Mouse (Mus musculus) embryonic facial prominence, embryonic 12.5 days (tissue): ENCODE measurements around the gene Rab31. TPM values are rescaled to one million over a fixed set of nuclear protein-coding genes. Genes with fewer than 3 reads are reported as not detected.

Experiments
- ATAC-seq: fragments of 200-750 bp; cut with Nextera tagmentation; 2 replicates; pipeline ENCODE4 v1.8.0; 2017; ENCODE audit not compliant: insufficient number of reproducible peaks, insufficient read depth, low FRiP score, low TSS enrichment
- H3K27ac ChIP-seq: fragments of 300-500 bp; sonication (generic); 2 replicates; pipeline ENCODE4 v1.5.1; 2016; ENCODE audit warnings: mild to moderate bottlenecking
- H3K27me3 ChIP-seq: fragments of 300-500 bp; sonication (generic); 2 replicates; pipeline ENCODE4 v1.6.1; 2016; ENCODE audit warnings: mild to moderate bottlenecking, moderate library complexity
- H3K36me3 ChIP-seq: fragments of 300-500 bp; sonication (generic); 2 replicates; pipeline ENCODE4 v1.6.1; 2016; ENCODE audit warnings: mild to moderate bottlenecking
- H3K4me1 ChIP-seq: fragments of 300-500 bp; sonication (generic); 2 replicates; pipeline ENCODE4 v1.6.1; 2016
- H3K4me2 ChIP-seq: fragments of 300-500 bp; sonication (generic); replicated peaks from 2 replicates; pipeline ENCODE4 v1.6.1; 2016; ENCODE audit warnings: mild to moderate bottlenecking, moderate library complexity
- H3K4me3 ChIP-seq: fragments of 300-500 bp; sonication (generic); 2 replicates; pipeline ENCODE4 v1.5.1; 2016; ENCODE audit warnings: mild to moderate bottlenecking
- H3K9ac ChIP-seq: fragments of 300-500 bp; sonication (generic); 2 replicates; pipeline ENCODE4 v1.6.1; 2016; ENCODE audit warnings: mild to moderate bottlenecking, moderate library complexity
- H3K9me3 ChIP-seq: fragments of 300-500 bp; sonication (generic); 2 replicates; pipeline ENCODE4 v1.6.1; 2016; ENCODE audit warnings: mild to moderate bottlenecking, moderate library complexity
- WGBS: fragments of 180-500 bp; shearing (Covaris S2); methylation state at CpG from one replicate; pipeline ENCODE4 v1.1.7; 2016; 5-methylcytosine and 5-hydroxymethylcytosine counted together
- polyA plus RNA-seq: library from polyadenylated mRNA; unstranded; fragments of >200 nt; fragmentation: Nextera tagmentation; extraction: Ambion mirVana; gene quantifications from 2 replicates; pipeline ENCODE4 v1.2.1, GENCODE M21; 2016

Rab31 gene
- 66.0 and 66.7 TPM in 2 replicates for polyA plus RNA-seq

DNA sequence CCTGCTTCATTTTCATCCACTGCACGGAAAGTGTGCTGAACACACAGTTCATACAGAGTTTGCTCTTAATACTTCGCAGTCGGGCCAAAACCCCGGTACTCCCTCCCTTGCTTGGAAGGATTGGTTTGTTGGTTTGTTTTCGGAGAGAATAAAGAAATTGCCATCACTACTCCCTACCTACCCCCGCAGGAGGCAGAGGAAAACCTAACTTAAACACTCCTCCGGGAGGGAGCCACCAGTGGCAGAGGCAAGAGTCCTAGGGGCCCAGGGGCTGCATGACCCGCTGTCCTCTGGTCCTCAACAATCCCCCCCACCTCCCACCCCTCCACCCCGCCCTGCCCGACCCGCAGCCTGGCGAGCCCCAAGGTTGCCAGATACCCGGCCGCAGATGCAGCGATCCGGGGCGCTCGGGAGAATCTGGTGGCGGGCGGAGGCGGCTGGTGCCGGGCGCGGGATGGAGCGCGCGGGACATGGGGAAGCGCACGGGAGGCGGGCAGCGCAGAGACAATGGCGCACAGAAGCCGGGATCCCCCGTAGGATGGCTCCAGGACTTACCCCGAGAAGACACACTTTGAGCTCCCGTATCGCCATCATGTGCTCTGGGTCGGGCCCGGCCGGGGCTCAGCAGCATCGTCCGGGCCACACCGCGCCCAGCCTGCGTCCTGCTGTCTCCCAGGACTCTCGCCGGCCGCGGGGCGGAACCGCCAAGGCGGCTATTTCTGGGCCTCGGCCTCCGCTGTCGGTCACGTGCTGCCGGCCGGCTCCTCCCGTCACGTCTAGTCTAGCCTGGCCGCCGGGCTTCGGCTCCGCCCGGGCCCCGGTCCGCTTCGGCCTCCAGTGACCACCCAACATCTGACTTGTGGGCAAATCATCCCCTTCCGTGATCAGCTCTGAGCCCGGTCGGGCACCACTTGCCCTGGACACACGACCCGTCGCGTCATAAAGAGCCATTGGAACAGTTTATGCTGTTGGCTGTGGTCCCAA is at the start of gene Rab31:
Gene Rab31 (minus strand): TSS at position 802 of the 984 bp plus-strand sequence.
- peak within 1 kb of the TSS; percentile 37; the same call in 1 of the 2 replicates for H3K27ac ChIP-seq
- no peaks in the 10 kb centered on the region for H3K9me3 ChIP-seq
- under 1% methylated on average over 75 of the region's 75 CpGs for WGBS
- peak; percentile 78 for ATAC-seq
- H3K4me2 ChIP-seq: peak within 1 kb of the TSS; percentile 79
- H3K4me3 ChIP-seq: peak within 1 kb of the TSS; percentile 78
- peak within 1 kb of the TSS; percentile 84 for H3K9ac ChIP-seq
- no peaks in the 10 kb centered on the region for H3K36me3 ChIP-seq
- no peaks in the 10 kb centered on the region for H3K27me3 ChIP-seq
- H3K4me1 ChIP-seq: peaks cover 35% of the 10 kb centered on the region

DNA sequence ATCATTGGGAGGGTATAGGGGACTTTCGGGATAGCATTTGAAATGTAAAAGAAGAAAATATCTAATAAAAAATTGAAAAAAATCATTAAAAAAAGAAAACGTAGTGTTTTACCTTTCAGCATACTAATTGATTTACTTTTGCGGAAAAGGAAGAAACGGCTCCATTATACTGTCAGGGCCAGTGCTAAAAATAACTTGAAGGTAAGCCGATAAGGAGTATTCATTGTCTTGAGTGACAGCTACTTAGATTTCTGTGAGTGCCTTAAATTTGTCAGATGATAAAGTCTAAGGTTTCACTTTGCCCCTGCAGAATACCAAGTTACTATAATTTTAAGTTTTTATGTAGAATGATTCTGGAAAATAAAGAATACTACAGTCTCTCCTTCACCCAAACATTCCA is 47.6 kb upstream of the Rab31 start:
- Histone ChIP-seq H3K27me3 (no peaks in the 10 kb centered on the region), H3K4me2 (no peak overlapping the region), H3K36me3 (peaks cover 63% of the 10 kb centered on the region), H3K4me1 (no peaks in the 10 kb centered on the region), H3K9ac (no peak overlapping the region), H3K27ac (no peak overlapping the region), H3K9me3 (no peaks in the 10 kb centered on the region), H3K4me3 (no peak overlapping the region)
- WGBS: 72% methylated on average over 5 of the region's 5 CpGs
- ATAC-seq: no peak

DNA sequence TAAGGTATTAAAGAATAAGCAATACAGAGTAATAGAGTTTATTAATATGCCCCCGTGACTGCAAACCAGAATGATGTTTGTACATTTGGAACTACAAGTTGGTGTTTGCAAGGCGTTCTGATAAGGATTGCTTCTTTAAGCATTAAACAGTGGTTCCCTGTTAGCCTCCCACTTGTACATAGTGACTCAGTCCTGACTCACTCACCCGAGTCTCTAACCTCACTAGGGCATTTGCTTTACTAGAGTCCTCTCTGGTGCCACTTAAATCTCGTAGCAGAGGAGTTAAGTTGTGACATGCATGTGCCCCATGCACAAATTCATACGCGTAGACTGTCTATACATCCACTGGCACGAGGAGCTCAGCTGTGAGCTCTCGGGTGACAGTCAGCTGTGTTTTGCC is 41.2 kb upstream of the Rab31 start:
- ATAC-seq: no peak
- Histone ChIP-seq H3K9ac (no peak overlapping the region), H3K4me2 (no peak overlapping the region), H3K4me3 (no peak overlapping the region), H3K9me3 (no peaks in the 10 kb centered on the region), H3K36me3 (peaks cover 61% of the 10 kb centered on the region), H3K27ac (no peak overlapping the region), H3K27me3 (no peaks in the 10 kb centered on the region), H3K4me1 (no peaks in the 10 kb centered on the region)
- 94% methylated on average over 8 of the region's 8 CpGs for WGBS

DNA sequence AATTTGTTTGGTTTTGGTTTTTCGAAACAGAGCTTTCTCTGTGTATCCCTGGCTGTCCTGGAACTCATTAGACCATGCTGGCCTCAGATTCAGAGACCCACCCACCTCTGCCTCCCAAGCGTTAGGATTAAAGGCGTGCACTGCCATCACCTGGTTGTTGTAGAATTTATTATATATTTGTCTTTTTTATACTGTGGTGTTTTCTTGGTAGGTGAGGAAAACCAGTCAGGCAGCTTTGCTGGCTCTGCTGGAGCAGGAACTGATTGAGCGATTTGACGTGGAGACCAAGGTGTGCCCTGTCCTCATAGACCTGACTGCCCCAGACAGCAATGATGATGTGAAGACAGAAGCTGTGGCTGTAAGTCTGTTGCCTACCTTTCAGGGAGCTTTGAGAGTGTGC is 38.5 kb upstream of the Rab31 start:
- no peak for ATAC-seq
- no peak overlapping the region for H3K4me2 ChIP-seq
- WGBS: 71% methylated on average over 5 of the region's 5 CpGs

DNA sequence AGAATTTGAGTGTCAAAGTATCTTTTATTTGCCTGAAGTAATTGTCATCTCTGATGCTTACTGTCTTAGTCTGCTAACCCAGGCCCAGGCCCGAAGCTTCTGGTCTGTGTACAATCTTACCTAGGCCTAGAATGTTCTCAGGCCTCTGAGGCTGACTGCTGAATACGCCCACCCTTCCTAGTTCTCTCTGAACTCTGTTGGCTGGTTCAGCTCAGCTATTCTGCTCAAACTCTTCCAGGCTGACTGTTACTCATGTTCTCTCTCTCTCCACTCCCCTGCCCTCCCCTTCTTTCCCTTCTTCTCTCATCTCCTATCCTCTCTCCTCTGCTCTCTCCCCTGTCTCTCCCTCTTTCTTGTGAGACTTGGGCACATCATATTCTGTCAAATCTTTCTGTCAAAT is 33.9 kb upstream of the Rab31 start:
- peaks cover 25% of the 10 kb centered on the region for H3K36me3 ChIP-seq
- no peak overlapping the region for H3K9ac ChIP-seq
- no peak overlapping the region for H3K27ac ChIP-seq
- no peaks in the 10 kb centered on the region for H3K4me1 ChIP-seq
- no peak for ATAC-seq
- H3K4me3 ChIP-seq: no peak overlapping the region
- H3K9me3 ChIP-seq: no peaks in the 10 kb centered on the region
- WGBS: 79% methylated on average over 2 of the region's 2 CpGs
- no peaks in the 10 kb centered on the region for H3K27me3 ChIP-seq
- H3K4me2 ChIP-seq: no peak overlapping the region

More for the DNA sequence above, 38.5 kb upstream of the Rab31 start:
- Histone ChIP-seq H3K9me3 (no peaks in the 10 kb centered on the region), H3K4me3 (no peak overlapping the region), H3K36me3 (peaks cover 43% of the 10 kb centered on the region), H3K9ac (no peak overlapping the region), H3K27ac (no peak overlapping the region), H3K27me3 (no peaks in the 10 kb centered on the region), H3K4me1 (no peaks in the 10 kb centered on the region)

DNA sequence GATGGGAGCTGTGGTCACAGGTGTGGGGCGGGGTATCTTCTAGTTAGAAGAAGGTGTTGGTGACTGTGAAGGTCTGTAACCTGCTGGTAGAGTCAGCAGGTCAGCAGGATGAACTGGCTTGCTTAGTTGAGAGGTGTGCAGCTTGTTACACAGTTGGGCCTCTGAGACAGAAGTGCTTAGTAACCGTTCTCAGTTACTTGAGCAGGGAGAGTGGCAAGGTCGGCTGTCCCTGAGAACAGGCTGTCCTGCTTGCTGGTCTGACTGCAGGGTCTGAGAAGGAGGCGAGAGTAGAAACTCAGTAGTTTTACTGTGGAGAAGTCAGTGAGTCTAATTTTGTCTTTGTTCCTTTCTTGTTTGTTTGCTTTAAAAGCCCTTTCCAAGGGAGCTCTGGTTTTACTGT is 33.4 kb upstream of the Rab31 start:
- H3K9ac ChIP-seq: no peak overlapping the region
- H3K4me2 ChIP-seq: no peak overlapping the region
- no peak overlapping the region for H3K4me3 ChIP-seq
- H3K9me3 ChIP-seq: no peaks in the 10 kb centered on the region
- ATAC-seq: no peak
- whole genome bisulfite sequencing: 79% methylated on average over 4 of the region's 4 CpGs
- H3K27me3 ChIP-seq: no peaks in the 10 kb centered on the region
- peaks cover 21% of the 10 kb centered on the region for H3K36me3 ChIP-seq
- H3K4me1 ChIP-seq: no peaks in the 10 kb centered on the region
- H3K27ac ChIP-seq: no peak overlapping the region

DNA sequence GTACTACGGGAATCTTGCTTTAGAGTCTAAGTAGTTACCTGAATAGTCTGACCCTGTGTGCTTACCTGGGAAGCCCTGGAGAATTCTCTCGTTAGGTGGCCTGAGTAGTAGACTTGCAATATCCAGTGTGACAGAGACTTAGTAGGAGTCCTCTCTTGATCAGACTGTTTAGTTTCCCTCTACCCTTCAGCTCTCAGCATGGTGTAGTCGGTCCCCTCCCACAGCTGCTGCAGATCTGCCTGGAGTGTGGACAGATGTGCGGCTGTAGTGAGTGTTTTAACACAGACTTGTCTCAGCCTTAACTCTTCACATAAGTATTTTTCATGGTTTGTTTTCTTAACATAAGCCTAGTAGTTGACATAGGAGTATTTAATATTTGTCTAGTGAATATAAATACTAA is 29.5 kb upstream of the Rab31 start:
- H3K4me1 ChIP-seq: no peaks in the 10 kb centered on the region
- WGBS: 83% methylated on average over 4 of the region's 4 CpGs
- H3K4me3 ChIP-seq: no peak overlapping the region
- H3K9me3 ChIP-seq: no peaks in the 10 kb centered on the region
- no peak overlapping the region for H3K4me2 ChIP-seq
- no peak for ATAC-seq
- H3K9ac ChIP-seq: no peak overlapping the region
- no peak overlapping the region for H3K27ac ChIP-seq
- peaks cover 13% of the 10 kb centered on the region for H3K36me3 ChIP-seq
- H3K27me3 ChIP-seq: no peaks in the 10 kb centered on the region

DNA sequence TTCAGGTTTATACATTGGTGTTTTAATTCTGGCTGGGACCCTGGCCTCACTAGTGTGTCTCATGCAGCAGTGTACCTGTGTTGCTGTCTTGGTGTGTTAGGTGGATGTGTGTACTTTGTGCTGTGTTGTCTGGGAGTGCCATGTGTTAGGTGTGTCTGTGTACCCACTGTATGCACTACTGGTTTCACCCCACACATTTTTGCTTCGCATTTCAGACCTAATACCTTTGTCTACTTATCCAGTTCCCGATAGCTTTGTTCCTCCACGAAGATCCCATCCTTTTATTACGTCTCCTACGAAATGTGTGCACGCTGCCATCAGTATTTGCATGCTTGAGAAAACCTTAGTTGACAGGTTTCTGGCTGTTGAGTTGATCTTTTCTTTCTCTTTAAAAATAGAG is 27.9 kb upstream of the Rab31 start:
- no peaks in the 10 kb centered on the region for H3K9me3 ChIP-seq
- no peak overlapping the region for H3K9ac ChIP-seq
- H3K4me1 ChIP-seq: no peaks in the 10 kb centered on the region
- no peak overlapping the region for H3K27ac ChIP-seq
- no peak for ATAC-seq
- no peaks in the 10 kb centered on the region for H3K27me3 ChIP-seq
- WGBS: 88% methylated on average over 6 of the region's 6 CpGs
- no peak overlapping the region for H3K4me2 ChIP-seq
- no peak overlapping the region for H3K4me3 ChIP-seq
- H3K36me3 ChIP-seq: peaks cover 13% of the 10 kb centered on the region

DNA sequence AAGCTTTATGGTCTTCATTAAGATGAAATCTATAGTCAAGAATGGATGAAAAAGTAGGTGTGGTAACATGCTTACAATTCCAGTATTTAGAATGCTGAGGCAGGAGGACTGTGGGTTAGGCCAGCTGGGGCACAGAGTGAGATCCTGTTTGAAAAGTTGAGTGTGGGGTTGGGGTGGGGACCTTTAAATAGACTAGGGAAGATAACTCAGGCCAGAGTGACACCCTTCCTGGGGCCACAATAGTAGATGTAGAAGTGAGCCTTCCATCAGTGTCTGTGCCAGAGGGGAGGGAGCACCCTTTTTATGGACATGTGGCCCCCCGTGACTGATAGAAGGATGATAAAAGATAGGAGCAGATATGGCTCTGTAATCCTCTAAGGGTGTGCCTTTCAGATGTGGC is 26.8 kb upstream of the Rab31 start:
- 88% methylated on average over 1 of the region's 1 CpGs for WGBS
- Histone ChIP-seq H3K36me3 (peaks cover 15% of the 10 kb centered on the region), H3K4me2 (no peak overlapping the region), H3K27me3 (no peaks in the 10 kb centered on the region), H3K4me3 (no peak overlapping the region), H3K9me3 (no peaks in the 10 kb centered on the region), H3K4me1 (no peaks in the 10 kb centered on the region), H3K9ac (no peak overlapping the region), H3K27ac (no peak overlapping the region)
- ATAC-seq: no peak

DNA sequence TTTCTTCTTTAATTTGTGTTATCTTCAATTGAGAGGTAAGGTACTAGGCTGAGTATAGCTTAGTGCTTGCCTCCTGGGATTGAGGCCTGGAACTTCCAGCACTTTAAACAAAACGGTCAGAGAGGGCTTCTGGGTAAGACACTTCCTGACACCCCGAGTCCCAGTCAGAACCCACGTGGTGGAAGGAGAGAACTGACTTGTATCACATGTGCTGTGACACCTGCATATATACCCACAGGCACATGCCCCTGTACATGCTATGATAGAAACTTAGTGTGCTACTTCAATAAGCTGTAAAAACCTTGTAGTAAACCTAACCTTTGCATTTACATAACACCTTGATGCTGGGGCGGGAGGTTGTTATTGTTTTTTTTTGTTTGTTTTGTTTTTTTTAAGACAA is 25.9 kb upstream of the Rab31 start:
- Histone ChIP-seq H3K9me3 (no peaks in the 10 kb centered on the region), H3K27ac (no peak overlapping the region), H3K4me3 (no peak overlapping the region), H3K4me2 (no peak overlapping the region), H3K36me3 (peaks cover 11% of the 10 kb centered on the region), H3K27me3 (no peaks in the 10 kb centered on the region), H3K4me1 (no peaks in the 10 kb centered on the region), H3K9ac (no peak overlapping the region)
- ATAC-seq: no peak
- 75% methylated on average over 4 of the region's 4 CpGs for WGBS

DNA sequence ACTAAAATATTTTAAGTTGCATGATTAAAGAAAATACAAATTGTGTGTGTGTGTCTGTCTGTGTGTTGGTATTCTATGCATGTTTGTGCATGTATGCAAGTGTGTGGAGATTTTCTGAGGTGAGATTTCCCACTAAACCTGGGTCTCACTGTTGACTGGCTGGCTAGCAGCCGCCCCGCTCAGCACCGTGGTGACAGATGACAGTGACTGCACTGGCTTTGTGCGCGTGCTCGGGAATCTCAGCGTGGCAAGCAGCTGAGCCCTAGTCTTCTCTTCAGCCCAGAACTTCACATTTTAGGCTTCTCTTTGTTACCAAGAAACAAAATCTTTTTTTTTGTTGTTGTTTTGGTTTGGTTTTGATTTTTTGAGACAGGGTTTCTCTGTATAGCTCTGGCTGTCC is 23.5 kb upstream of the Rab31 start:
- peaks cover 8% of the 10 kb centered on the region; the same call in 1 of the 2 replicates for H3K36me3 ChIP-seq
- no peaks in the 10 kb centered on the region for H3K27me3 ChIP-seq
- no peaks in the 10 kb centered on the region for H3K9me3 ChIP-seq
- H3K4me1 ChIP-seq: no peaks in the 10 kb centered on the region
- H3K9ac ChIP-seq: no peak overlapping the region
- H3K4me2 ChIP-seq: no peak overlapping the region
- H3K27ac ChIP-seq: no peak overlapping the region
- no peak overlapping the region for H3K4me3 ChIP-seq
- WGBS: 84% methylated on average over 7 of the region's 7 CpGs
- no peak for ATAC-seq

DNA sequence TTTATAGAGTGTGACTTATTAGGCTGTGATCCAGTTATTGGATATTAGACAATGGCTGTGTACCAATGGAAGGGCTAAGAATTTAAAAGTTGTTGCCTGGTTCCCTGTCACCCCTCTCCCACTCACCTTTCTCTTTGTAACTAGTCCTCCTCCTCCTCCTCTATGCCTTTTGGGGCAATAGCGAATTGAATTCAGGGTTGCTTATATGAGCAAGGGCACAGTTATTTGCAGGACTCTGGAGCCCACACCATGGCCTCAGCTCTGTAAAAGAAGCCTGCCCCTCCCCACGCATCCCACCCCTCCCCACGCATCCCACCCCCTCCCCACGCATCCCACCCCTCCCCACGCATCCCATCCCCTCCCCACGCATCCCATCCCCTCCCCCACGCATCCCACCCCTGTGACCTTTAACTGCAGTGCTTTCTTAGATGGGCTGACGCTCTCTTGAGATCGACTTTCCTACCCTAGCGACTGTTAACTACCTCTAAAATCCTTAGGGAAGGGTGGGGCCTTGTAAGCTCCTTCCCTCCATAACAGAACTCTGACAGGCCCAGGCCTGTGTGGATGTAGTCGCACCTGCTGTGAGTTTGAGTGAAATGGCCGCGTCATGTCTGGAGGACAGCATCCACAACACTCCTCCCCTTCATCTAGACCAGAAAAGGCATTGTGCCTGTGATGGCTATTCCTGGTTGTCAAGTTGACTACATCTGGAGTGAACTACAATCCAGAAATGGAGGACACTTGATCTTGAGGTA is 21.7 kb upstream of the Rab31 start:
- no peak for ATAC-seq
- no peak overlapping the region for H3K4me2 ChIP-seq
- H3K27ac ChIP-seq: no peak overlapping the region

More for the DNA sequence above, 21.7 kb upstream of the Rab31 start:
- no peak overlapping the region for H3K4me3 ChIP-seq
- 81% methylated on average over 13 of the region's 13 CpGs for WGBS
- H3K9ac ChIP-seq: no peak overlapping the region
- H3K9me3 ChIP-seq: no peaks in the 10 kb centered on the region
- peaks cover 8% of the 10 kb centered on the region; the same call in 1 of the 2 replicates for H3K36me3 ChIP-seq
- H3K4me1 ChIP-seq: no peaks in the 10 kb centered on the region
- no peaks in the 10 kb centered on the region for H3K27me3 ChIP-seq
